Mouse (Mus musculus) gastrocnemius, adult 2 months (tissue): ENCODE measurements around the gene Gabarapl2. TPM values are rescaled to one million over a fixed set of nuclear protein-coding genes. Genes with fewer than 3 reads are reported as not detected.

Experiments used
- DNase-seq: peaks from one replicate; pipeline ENCODE4 v3.0.0; 2022
- H3K27ac ChIP-seq: fragments of 200-600 bp; 2 replicates; pipeline ENCODE4 v1.8.1; 2022; ENCODE audit warnings: mild to moderate bottlenecking
- H3K4me3 ChIP-seq: fragments of 200-600 bp; 2 replicates; pipeline ENCODE4 v1.8.1; 2022; ENCODE audit warnings: mild to moderate bottlenecking, moderate library complexity
- CTCF ChIP-seq: fragments of 200-600 bp; IDR thresholded peaks from 2 replicates; pipeline ENCODE4 v1.8.1; 2022; ENCODE audit warnings: antibody characterized with exemption, mild to moderate bottlenecking, moderate library complexity
- intact Hi-C: fragments of 180-260 bp; cut with DNase I; formaldehyde crosslinking; loops from one replicate; pipeline ENCODE4 v1.15.1; 2025
- total RNA-seq, 2 experiments: library from RNA; stranded (reverse); gene quantifications; 2 replicates each; pipeline ENCODE4 v1.2.3; 2021

The Gabarapl2 gene
- total RNA-seq, 2 experiments from 2014 or later, result 99.6 to 105 TPM

DNA sequence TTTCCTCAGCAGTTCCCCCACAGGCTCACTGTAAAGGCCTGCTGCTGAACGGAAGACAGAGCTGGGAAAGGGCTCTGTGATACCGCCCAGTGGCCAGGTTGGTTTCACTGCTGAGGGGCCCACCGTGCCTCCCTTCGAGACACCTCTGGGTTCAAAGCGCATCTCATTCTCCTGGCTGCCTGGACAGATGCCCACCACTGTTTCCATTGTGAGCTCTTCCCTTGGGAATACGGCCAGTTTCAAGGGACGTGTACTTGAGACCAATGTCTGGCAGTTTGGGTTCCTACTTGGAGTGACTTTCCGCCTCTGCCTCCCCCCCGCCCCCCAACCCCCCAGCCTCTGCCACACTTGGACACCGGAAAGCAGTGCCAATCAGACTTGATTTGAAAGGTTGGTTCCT, 22.6 kb downstream of the Gabarapl2 start:
- no peak for TF ChIP-seq CTCF
- no peak overlapping the region for H3K4me3 ChIP-seq
- no peak for DNase-seq
- intact Hi-C loops, result no loop called here
- H3K27ac ChIP-seq, result no peak overlapping the region

DNA sequence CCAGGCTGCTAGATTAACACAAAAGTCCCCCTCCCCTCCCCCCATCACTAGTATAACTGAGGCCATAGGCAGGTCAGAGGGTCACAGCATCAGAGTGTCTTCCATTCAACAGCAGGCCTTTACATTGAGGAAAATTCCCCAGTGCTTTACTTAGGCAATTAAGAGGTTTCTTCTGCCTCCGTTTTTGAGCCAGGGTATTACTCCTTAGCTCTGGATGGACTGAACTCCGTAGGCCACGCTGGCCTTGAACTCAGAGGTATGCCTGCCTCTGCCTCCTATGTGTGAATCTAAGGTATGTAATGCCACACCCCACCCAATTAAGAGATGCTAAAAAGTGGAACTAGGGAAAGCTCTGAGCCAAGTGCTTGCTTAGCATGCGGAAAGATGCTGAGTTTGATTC, 23.0 kb downstream of the Gabarapl2 start:
- intact Hi-C loops, result no loop called here
- no peak for TF ChIP-seq CTCF

DNA sequence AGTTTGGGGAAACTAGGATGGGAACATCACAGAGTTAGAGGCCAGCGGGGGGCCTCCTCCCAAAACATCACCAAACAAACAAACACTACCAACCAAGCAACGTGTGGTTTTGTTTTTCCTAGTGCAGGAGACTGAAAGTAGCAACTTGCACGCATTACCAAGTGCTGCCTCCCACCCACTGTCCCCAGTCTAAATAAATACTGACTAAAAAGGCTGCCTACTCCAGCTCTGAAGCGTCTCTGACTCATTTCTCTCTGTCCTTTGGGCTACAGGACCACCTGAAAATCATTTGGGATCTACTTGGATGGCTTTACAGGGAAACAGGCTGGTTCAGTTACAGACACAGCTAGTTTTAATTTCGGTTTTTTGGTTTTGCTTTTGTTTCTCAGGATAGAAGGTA, 23.8 kb downstream of the Gabarapl2 start:
- Histone ChIP-seq H3K27ac (peak overlapping the region; percentile 24; the same call in 1 of the 2 replicates), H3K4me3 (no peak overlapping the region)
- DNase-seq, result no peak
- intact Hi-C loops, result no loop called here
- TF ChIP-seq CTCF, result no peak

More for the DNA sequence above, 23.0 kb downstream of the Gabarapl2 start:
- H3K27ac ChIP-seq, result no peak overlapping the region
- no peak overlapping the region for H3K4me3 ChIP-seq
- no peak for DNase-seq

DNA sequence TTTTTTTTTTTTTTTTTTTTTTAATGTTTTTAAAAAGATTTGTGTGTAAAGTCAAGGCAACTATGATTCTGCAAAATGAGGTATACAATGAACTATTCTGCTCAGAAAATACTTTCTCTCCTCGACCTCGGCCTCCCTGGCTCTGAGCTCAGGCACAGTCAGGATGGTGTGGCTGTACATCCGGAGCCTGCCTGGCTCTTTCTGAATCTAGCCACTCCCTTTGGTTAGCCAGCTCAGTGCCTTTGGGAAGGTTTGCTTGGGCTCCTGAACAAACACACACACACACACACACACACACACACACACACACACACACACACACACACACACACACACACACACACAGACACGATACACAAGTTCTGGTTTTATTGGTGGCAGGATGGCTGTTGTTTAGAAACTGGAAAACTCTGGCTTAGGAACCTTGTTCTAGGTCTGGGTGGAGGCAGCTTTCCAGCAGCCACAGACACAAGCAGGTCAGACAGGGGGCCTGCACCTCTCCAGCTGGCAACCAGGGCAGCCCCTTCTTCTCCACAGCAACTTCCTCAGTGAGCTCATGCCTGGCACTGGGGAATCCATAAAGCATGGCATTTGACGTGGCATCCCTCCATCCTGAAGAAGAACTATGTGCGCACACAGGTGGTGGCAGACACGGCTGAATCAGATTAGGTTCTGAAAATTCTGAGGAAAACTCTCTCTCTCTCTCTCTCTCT, 24.5 kb downstream of the Gabarapl2 start:
- Histone ChIP-seq H3K4me3 (no peak overlapping the region), H3K27ac (no peak overlapping the region)
- no peak for DNase-seq
- intact Hi-C loops, result no loop called here
- TF ChIP-seq CTCF, result no peak

DNA sequence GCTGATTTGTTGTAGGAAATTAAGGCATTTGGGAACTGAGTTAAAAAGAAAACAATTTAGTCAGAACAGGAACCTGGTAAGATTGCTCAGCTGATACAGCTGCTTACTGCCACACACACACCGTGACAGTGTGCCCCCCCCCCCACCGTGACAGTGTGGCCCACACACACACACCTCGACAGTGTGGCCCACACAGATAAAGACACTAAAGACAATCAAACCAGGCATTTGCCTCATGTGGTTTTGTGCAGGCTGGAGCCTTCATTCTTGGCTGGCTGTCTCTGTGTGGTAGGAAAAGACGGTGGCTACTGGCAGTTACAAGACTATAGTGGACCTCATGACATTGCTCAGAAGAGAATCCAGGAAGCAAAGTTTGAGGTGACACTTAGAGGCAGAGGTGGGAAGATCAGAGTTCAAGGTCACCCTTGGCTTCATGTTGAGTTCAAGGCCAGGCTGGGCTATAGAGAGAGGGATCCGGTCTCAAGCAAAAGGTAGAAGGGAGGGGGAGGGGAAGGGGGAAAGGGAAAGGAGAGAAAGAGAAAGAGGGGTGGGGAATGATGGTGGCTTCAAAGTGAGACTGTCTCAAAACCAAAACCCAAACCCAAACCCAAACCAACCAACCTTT, 26.9 kb downstream of the Gabarapl2 start:
- no peak for TF ChIP-seq CTCF
- DNase-seq, result no peak
- no peak overlapping the region for H3K27ac ChIP-seq
- intact Hi-C loops, result no loop called here
- no peak overlapping the region for H3K4me3 ChIP-seq

DNA sequence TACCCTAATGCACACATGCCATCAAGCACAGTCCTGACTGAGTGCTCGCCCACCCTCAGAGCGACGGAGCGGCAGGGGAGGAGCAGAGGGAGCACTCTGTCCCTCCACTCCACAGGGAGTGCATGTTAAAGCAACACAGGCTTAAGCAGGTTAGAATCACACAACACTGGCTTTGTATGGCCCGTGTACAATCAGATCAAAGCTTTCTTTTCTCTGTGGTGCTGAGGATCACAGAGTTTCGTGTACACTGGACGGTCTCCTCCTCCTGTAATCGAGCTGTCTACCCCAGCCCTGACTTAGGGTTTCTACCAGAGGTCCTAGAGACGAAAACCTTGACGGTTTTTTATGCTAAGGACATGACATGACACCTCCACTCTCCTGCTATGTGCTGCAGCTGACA, 28.0 kb downstream of the Gabarapl2 start:
- no peak overlapping the region for H3K4me3 ChIP-seq
- DNase-seq, result no peak
- TF ChIP-seq CTCF, result no peak
- intact Hi-C loops, result no loop called here
- no peak overlapping the region for H3K27ac ChIP-seq

DNA sequence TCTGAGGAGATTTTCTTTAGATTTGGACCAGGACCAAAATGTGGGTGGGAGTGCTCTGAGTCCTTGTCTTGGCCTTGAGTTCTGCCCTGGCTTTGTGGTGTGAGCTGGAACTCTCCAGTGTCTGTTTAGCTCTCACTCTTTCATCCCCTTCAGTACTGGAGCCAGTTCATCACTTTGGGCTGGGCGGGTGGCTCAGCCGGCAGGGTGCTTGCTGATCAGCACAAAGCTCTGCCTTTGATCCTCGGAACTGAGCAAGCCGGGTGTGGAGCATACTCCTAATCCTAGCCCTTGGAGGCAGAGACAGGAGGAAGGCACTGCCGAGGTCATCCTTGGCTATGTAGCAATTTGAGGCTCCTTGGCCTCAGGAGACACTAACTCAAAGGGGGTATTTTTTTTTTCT, 28.5 kb downstream of the Gabarapl2 start:
- H3K27ac ChIP-seq, result no peak overlapping the region
- H3K4me3 ChIP-seq, result no peak overlapping the region
- intact Hi-C loops, result no loop called here
- no peak for DNase-seq
- TF ChIP-seq CTCF, result no peak

DNA sequence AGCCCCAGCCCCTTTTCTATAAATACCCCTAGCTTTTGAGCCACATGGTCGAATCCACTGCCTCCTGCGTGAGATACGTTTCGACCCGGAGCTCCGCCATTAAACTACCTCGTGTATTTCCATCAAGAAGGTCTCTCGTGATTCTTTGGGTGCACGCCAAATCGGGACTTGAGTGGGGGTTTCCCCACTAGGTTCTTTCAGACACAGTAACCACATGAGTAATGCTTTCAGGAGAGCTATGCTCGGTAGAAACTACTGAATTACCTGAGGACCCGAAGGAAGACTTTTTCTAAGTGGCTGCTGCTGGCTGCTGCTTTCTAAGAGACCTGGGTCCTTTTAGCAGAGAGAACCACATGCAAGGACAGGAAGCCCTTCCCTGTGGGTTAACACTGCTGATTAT, 33.6 kb downstream of the Gabarapl2 start:
- DNase-seq, result no peak
- intact Hi-C loops, result no loop called here
- H3K4me3 ChIP-seq, result no peak overlapping the region
- no peak for TF ChIP-seq CTCF
- no peak overlapping the region for H3K27ac ChIP-seq

DNA sequence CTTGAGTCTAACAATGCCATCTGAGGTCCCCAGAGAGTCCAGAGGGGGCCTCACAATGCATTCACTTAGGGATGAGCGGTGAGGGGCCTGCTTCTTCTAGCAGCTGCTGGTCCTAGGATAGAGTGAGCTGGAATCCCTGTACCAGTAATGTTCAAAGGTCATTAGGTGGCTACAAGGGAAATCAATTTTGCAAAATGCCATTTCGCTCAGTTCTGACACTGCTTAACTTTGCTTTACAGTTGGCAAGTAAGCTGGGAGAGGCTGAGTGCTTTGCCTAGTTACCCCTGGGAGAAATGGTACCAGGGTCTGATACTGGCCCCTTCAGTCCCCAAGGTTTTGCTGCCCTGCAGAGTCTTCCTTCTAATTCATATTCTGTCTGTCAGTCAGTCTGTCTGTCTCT, 35.2 kb downstream of the Gabarapl2 start:
- H3K4me3 ChIP-seq, result no peak overlapping the region
- intact Hi-C loops, result no loop called here
- no peak overlapping the region for H3K27ac ChIP-seq
- DNase-seq, result no peak
- TF ChIP-seq CTCF, result no peak

DNA sequence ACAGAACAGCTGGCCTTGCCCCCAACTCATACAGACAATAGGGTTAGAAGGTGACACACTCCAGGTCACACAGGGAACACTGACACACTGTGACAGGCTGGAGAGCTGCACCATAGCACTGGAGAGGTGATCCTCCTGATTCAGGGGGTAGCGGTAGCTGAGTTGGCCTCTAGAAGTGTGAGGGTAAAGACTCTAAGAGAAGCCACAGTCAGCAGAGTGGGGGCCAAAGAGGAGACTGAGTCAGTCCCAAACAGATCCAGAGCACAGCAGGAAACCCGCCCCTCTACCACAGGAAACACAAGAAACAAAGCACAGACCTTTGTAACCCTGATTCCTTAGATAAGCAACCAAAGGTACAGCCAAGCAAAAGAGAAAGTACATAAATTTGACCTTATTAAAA, 35.8 kb downstream of the Gabarapl2 start:
- DNase-seq, result no peak
- no peak for TF ChIP-seq CTCF
- Histone ChIP-seq H3K27ac (no peak overlapping the region), H3K4me3 (no peak overlapping the region)
- intact Hi-C loops, result no loop called here

DNA sequence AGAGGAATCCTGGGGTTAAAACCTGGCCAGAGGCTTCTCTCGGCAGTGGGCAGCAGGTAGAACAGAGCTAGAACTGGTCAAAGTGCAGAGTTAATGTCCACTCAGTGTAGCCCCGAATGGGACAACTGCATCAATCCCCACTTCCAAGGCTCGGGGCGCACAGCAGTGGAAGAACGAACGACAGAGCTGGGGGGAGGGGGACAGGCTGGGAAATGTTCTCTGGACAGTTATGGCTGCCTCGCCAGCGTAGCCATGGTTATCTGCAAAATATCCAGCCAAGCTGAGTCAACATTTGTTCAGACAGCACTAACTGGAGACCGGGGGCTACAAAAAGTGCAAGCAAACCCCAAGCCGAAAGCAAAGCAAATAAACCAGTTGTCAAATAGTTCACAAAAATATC, 37.6 kb downstream of the Gabarapl2 start:
- no peak for DNase-seq
- H3K4me3 ChIP-seq, result no peak overlapping the region
- TF ChIP-seq CTCF, result no peak
- intact Hi-C loops, result no loop called here
- no peak overlapping the region for H3K27ac ChIP-seq

DNA sequence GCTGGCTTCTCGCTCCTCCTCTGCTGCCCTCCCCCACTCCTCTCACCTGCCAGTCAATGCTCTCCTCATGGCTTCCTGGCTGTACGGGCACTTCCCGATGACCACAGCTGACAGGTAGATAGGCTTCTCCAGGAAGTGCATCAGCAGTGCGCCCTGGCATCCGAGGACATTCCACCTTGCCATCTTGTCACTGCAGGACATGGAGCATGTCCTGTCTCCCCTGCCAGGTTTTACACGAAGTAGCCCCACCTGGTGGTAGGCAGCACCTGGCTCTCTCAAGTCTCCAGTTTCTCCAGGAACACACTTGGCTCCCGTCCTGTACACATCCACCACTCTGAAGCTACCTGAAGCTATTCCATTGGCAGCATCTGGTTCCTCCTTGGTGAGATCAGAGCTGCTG, 41.6 kb downstream of the Gabarapl2 start:
- intact Hi-C loops, result loop anchor here (5.0 kb wide), 1 partner anchor 35 kb away; no protein-coding TSS in a partner anchor
- H3K4me3 ChIP-seq, result no peak overlapping the region
- H3K27ac ChIP-seq, result no peak overlapping the region
- TF ChIP-seq CTCF, result peak; percentile 4; the same call in 1 of the 2 replicates
- no peak for DNase-seq

DNA sequence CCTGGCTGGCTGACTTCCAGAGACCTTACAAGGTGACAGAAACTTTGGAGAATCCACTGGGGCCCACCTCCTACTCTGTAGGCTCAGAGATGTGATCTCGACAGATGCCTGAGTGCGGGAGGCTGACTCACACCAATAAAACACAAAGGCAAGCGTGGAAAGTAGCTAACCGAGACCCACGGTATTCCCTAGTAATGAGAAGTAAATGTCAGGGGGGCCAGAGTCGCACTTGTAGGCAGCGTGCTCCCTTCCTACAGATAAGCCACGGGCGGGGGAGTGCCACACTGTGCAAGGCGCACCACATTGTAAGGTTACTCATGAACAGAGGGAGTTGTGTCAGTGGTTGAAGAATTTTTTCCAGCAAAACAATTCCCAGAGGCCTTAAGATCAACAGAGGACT, 44.0 kb downstream of the Gabarapl2 start:
- no peak for TF ChIP-seq CTCF
- intact Hi-C loops, result loop anchor here (5.0 kb wide), 1 partner anchor 37 kb away; no protein-coding TSS in a partner anchor
- DNase-seq, result no peak
- H3K27ac ChIP-seq, result no peak overlapping the region
- no peak overlapping the region for H3K4me3 ChIP-seq

DNA sequence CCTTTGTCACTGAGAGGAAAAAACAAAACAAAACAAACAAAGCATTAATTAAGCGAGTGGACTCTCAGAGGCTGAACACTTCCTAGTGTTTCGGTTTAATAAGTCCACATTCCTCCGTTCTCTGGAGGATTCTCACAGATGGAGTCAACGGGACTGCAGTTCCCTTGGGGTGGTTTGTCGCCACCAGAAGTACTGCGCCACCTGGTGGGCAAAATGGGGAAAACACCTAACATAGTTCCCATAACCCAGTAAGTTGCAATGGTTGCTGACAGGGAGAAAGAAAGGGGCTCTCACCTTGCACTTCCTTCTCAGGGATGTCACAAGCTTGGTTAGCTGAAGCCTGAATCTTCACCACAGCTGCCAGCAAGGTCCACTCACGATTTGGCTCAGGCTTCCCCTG, 49.4 kb downstream of the Gabarapl2 start:
- H3K27ac ChIP-seq, result no peak overlapping the region
- intact Hi-C loops, result loop anchor here (2.0 to 5.0 kb wide), 2 partner anchors 48 to 109 kb away; partner anchors contain the start of gene Gabarapl2
- TF ChIP-seq CTCF, result peak; percentile 88
- peak; percentile 78 for DNase-seq
- H3K4me3 ChIP-seq, result peak overlapping the region; percentile 33
